Mouse (Mus musculus): Measurements from ENCODE around the gene Icam4.
A peak's percentile ranks its signal among the peaks of the same experiment; 100 is the strongest.

Icam4 gene

GRCm38 (mm10) chr9:21011846-21012312 is 17.3 kb upstream of the Icam4 start:
- no peak for DNase-seq (ENCODE audit: low read depth, low spot score)

DNA sequence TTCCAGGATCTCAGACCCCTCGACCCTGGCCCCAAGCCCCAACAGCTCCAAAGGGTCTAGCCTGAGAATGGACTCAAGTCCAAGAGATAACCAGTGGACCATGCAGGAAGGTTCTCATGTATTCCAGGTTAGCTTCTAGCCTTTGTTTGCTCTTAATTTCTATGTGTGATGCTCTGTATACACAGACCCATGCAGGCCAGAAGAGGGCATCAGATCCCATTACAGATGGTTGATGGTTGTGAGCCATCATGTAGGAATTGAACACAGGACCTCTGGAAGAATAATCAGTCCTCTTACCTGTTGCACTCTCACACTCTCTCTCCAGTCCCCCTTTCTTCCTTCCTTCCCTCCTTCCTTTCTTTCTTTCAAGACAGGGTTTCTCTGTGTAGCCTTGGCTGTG is 16.8 kb upstream of the Icam4 start:
- no peak for DNase-seq (ENCODE audit: low read depth, low spot score)

DNA sequence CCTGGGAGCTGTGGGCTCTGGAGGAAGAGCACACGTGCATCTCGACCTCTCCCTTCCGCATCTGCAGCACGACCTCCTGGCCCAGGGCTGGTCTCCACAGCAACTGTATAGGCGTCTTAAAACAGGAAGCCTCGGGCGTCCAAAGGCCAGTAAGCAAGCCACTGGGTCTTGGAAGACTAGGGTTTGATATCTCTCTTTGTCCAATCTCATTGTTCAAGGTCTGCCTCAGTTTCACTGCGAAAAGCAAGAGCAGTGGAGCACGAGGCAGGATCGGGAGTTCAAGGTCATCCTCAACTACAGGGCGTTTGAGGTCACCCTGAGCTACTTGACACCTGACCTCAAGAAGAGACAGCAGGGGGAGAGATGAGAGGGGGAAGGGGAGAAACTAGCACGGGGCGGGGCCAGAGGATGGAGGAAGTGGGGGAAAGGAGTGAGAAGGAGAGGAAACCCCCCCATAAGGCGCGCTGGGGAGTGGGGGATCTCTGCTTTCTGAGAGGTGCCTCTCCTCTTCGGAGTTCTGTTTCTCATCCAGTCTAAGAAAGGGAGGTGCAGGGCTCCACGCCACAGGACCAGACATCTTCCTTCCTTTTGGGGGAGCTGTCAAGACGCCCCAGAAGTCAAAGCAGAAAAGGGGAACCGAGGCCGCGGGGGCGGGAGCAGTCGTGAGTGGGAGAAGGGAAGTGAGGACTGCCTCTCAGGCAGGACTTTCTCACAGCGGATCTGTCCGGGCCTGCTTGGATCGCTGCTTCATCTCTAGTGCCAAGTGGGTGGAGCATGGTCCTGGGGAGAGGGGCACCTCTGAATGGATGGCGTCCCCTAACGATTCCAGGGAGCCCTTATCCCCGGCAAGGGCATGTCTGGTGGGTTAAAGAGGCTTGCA is 14.2 kb upstream of the Icam4 start:
- peak; percentile 57 for DNase-seq (ENCODE audit: low read depth, low spot score)

- peak; percentile 81 for DNase-seq (ENCODE audit: low read depth, low spot score)
These were observed 13.5 kb upstream of the Icam4 start, which contains the start of gene Icam1 for GRCm38 (mm10) chr9:21015571-21016130. Gene Icam1, plus strand, starts transcription at chr9:21015985.

DNA sequence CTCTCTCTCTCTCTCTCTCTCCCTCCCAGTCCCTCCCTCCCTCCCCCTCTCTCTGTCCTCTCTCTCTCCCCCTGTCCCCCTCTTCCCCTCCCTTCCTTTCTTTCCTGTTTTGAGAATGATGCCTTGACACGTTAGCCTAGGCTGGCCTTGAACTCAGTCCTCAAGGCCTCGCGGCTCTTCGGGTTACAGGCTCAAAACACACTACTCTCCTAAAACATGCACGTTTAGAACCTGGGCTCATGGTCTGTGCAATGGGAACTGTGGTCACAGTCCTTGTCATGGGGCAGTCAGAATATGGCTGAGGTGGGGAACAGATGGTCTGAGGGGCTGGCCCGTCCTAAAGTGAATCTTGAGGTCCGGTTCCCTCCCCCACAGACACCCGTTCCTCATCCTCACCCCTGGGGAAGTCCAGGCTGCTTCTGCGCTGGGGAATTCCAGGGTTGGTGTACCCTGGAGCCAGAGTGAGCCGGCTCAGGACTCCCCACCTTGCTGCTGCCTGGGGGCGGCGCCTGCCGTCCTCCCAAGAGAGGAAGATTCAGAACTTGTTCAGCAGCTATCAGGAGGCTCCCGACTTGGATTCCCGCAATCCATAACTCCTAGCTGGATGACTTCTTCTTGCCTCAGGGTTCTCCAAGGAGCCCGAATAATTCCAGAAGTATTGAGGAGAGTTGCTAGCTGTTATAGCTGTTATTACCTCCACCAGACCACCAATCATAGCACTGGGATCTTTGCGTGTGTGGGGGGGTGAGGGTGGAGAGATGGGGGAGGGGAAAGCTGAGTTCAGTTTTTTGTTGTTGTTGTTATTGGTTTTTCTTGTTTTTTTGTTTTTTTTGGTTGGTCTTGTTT is 12.6 kb upstream of the Icam4 start:
- DNase-seq (ENCODE audit: low read depth, low spot score), result peak; percentile 53

GRCm38 (mm10) chr9:21017177-21017575 is 12.0 kb upstream of the Icam4 start:
- no peak for DNase-seq (ENCODE audit: low read depth, low spot score)

DNA sequence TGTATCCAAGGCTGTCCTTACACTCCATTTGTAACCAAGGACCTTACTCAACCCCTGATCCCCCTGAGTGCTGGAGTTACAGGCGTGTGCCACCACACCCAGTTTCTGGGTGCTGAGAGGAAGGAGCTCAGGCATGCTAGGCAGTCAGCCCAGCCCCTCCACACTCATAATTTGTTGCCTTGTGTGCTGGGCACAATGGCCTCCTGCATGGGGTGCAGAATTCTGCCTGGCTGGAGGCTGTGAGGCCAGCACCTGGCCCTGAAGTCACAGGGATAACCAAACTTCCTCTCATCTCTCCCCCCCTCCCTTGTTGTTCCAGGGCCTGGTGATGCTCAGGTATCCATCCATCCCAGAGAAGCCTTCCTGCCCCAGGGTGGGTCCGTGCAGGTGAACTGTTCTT is 10.6 kb upstream of the Icam4 start:
- no peak for DNase-seq (ENCODE audit: low read depth, low spot score)

GRCm38 (mm10) chr9:21021363-21021762 is 7.8 kb upstream of the Icam4 start:
- no peak for DNase-seq (ENCODE audit: low read depth, low spot score)

GRCm38 (mm10) chr9:21022288-21022687 is 6.9 kb upstream of the Icam4 start:
- no peak for DNase-seq (ENCODE audit: low read depth, low spot score)

- DNase-seq (ENCODE audit: low read depth, low spot score), result no peak
These were observed 6.4 kb upstream of the Icam4 start for GRCm38 (mm10) chr9:21022726-21023125.

- no peak for DNase-seq (ENCODE audit: low read depth, low spot score)
These were observed 3.8 kb upstream of the Icam4 start for GRCm38 (mm10) chr9:21025258-21025810.

DNA sequence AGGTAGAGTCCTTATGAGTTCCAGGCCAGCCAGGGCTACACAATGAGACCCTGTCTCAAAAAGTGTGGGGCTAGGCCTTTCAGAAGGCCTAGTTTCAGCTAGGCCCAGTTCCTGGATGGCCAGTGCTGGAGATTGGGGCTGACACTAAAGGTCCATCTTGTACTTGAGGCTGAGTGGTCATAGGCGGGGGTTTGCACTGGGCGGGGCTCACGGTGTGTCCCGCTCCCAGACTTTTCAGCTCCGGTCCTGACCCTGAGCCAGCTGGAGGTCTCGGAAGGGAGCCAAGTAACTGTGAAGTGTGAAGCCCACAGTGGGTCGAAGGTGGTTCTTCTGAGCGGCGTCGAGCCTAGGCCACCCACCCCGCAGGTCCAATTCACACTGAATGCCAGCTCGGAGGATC is 2.3 kb upstream of the Icam4 start:
- no peak for DNase-seq (ENCODE audit: low read depth, low spot score)

DNA sequence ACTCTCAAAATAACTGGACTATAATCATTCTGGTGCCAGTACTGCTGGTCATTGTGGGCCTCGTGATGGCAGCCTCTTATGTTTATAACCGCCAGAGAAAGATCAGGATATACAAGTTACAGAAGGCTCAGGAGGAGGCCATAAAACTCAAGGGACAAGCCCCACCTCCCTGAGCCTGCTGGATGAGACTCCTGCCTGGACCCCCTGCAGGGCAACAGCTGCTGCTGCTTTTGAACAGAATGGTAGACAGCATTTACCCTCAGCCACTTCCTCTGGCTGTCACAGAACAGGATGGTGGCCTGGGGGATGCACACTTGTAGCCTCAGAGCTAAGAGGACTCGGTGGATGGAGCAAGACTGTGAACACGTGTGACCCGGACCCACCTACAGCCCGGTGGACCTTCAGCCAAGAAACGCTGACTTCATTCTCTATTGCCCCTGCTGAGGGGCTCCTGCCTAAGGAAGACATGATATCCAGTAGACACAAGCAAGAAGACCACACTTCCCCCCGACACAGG is 1.3 kb upstream of the Icam4 start:
- DNase-seq (ENCODE audit: low read depth, low spot score), result no peak

GRCm38 (mm10) chr9:21028560-21029110 is 538 bp upstream of the Icam4 start:
- no peak for DNase-seq (ENCODE audit: low read depth, low spot score)

- no peak for DNase-seq (ENCODE audit: low read depth, low spot score)
These were observed 955 bp downstream of the Icam4 start for GRCm38 (mm10) chr9:21030055-21030600.

GRCm38 (mm10) chr9:21030781-21031250 is 1.6 kb downstream of the Icam4 start:
- peak; percentile 98 for DNase-seq (ENCODE audit: low read depth, low spot score)

DNA sequence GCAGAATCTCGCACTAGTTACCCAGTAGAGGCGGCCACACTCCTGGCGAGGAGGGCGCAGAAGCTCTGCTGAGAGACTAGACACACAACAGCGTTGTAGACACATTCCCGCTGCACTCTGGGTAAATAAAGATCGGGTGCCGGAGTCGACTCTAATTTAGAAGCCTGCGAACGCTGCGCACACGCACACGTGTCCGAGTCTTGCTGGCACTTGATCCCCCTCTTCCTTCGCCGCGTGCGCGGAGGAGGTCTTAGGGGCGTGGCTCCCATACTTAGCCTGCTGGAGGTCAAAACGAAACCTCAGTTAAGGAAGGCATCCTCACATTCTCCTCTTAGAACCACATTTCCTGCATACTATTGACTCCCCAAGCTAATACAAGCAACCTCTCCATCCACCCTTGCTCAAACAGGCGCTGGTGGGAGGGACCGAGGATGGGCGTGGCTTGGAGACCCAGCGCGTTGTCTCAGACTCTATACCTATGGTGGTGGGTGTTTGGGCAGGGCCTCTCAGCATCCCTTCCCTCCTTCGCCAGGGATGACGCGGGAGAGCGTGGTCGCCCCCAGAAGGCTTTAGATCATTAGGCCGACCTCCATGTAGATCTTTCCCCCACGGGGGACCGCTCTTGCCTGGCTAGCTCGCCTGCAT is 2.2 kb downstream of the Icam4 start:
- peak; percentile 87 for DNase-seq (ENCODE audit: low read depth, low spot score)

DNA sequence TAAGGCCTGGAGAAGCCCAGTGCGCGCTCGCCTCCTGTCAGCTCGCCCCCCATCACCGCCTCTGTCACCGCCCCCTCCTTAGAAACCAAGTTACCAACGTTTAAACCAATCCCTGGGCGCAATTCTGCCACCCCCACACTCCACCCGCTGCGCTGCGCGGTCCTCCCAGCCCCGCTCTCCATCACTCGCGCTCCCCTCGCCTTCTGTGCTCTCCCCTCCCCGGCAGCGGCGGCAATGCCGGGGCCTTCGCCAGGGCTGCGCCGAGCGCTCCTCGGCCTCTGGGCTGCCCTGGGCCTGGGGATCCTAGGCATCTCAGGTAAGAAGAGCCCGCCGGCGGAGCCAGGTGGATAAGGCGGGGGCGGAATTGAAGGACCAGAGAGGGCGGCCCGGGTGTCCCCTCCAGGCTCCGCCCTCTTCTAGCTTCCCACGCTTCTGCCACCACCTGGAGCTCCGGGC is 2.8 kb downstream of the Icam4 start, which contains the start of gene Icam5:
TSS of gene Icam5 (plus strand) at position 178 of the 456 bp plus-strand sequence.
- peak; percentile 76 for DNase-seq (ENCODE audit: low read depth, low spot score)

GRCm38 (mm10) chr9:21032491-21032890 is 3.3 kb downstream of the Icam4 start:
- no peak for DNase-seq (ENCODE audit: low read depth, low spot score)

DNA sequence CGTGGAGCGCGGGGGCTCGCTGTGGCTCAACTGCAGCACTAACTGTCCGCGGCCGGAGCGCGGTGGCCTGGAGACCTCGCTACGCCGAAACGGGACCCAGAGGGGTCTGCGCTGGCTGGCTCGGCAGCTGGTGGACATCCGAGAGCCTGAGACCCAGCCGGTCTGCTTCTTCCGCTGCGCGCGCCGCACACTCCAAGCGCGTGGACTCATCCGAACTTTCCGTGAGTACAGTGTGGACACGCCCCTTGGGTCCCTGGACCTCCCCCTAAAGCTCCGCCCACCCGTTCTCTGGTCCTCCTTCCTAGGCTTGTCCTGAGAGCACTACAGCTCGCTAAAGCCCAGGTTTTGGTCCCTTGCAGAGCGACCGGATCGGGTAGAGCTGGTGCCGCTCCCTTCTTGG is 4.0 kb downstream of the Icam4 start:
- DNase-seq (ENCODE audit: low read depth, low spot score), result peak; percentile 91

Measured in CD4-positive helper T cell, adult 2 months (primary cell).